Mouse (Mus musculus): Measurements from ENCODE around the gene Baz2a. TPM values are rescaled to one million over a fixed set of nuclear protein-coding genes. Genes with fewer than 3 reads are reported as not detected.
"Not testable (repeated sequence)": the region's sequence is repeated elsewhere in the genome, so short reads cannot be mapped to it uniquely, and the experiment has no call there.

The Baz2a gene
- polyA plus RNA-seq, 1 experiment = 3.6 TPM

- H3K27me3 ChIP-seq (ENCODE audit: control insufficient read depth) = peaks cover 4% of the 10 kb centered on the region
- no peaks in the 10 kb centered on the region for H3K9me3 ChIP-seq (ENCODE audit: control insufficient read depth, low read length)
- TF ChIP-seq TAL1 (IDR thresholded peaks at IDR 0.05; ENCODE audit: low read length) (no peak), GATA1 (IDR thresholded peaks at IDR 0.05; ENCODE audit: low read length) (no peak)
- peaks cover 6% of the 10 kb centered on the region for H3K4me1 ChIP-seq (ENCODE audit: control insufficient read depth)
- H3K36me3 ChIP-seq (ENCODE audit: control insufficient read depth) = peaks cover 37% of the 10 kb centered on the region
- H3K4me3 ChIP-seq (replicated peaks) = no peak overlapping the region
These were observed 38.4 kb upstream of the Baz2a start for GRCm38 (mm10) chr10:128053001-128053400.

- Histone ChIP-seq H3K4me1 (ENCODE audit: control insufficient read depth) (peaks cover 42% of the 10 kb centered on the region), H3K36me3 (ENCODE audit: control insufficient read depth) (peaks cover 24% of the 10 kb centered on the region), H3K4me3 (replicated peaks) (peak overlapping the region; percentile 99), H3K9me3 (ENCODE audit: control insufficient read depth, low read length) (no peaks in the 10 kb centered on the region), H3K27me3 (ENCODE audit: control insufficient read depth) (peaks cover 4% of the 10 kb centered on the region)
- TF ChIP-seq GATA1 (IDR thresholded peaks at IDR 0.05; ENCODE audit: low read length) = no peak
- TF ChIP-seq TAL1 (IDR thresholded peaks at IDR 0.05; ENCODE audit: low read length) = no peak
These were observed 33.2 kb upstream of the Baz2a start for GRCm38 (mm10) chr10:128058184-128058583.

- peaks cover 4% of the 10 kb centered on the region for H3K27me3 ChIP-seq (ENCODE audit: control insufficient read depth)
- peaks cover 45% of the 10 kb centered on the region for H3K4me1 ChIP-seq (ENCODE audit: control insufficient read depth)
- TF ChIP-seq TAL1 (IDR thresholded peaks at IDR 0.05; ENCODE audit: low read length) (no peak), GATA1 (IDR thresholded peaks at IDR 0.05; ENCODE audit: low read length) (no peak)
- H3K36me3 ChIP-seq (ENCODE audit: control insufficient read depth) = peaks cover 28% of the 10 kb centered on the region
- H3K9me3 ChIP-seq (ENCODE audit: control insufficient read depth, low read length) = no peaks in the 10 kb centered on the region
- peak within 1 kb of the TSS; percentile 99 for H3K4me3 ChIP-seq (replicated peaks)
These were observed 32.7 kb upstream of the Baz2a start, which contains the start of gene Ptges3 for GRCm38 (mm10) chr10:128058601-128059151. TSS of gene Ptges3 (plus strand) at chr10:128058954.

GRCm38 (mm10) chr10:128059207-128059981, 32.0 kb upstream of the Baz2a start:
- Histone ChIP-seq H3K4me3 (replicated peaks) (peak overlapping the region; percentile 99), H3K36me3 (ENCODE audit: control insufficient read depth) (peaks cover 34% of the 10 kb centered on the region), H3K4me1 (ENCODE audit: control insufficient read depth) (peaks cover 50% of the 10 kb centered on the region), H3K9me3 (ENCODE audit: control insufficient read depth, low read length) (no peaks in the 10 kb centered on the region), H3K27me3 (ENCODE audit: control insufficient read depth) (peaks cover 4% of the 10 kb centered on the region)
- TF ChIP-seq TAL1 (IDR thresholded peaks at IDR 0.05; ENCODE audit: low read length) (no peak), GATA1 (IDR thresholded peaks at IDR 0.05; ENCODE audit: low read length) (no peak)

GRCm38 (mm10) chr10:128061109-128061508, 30.3 kb upstream of the Baz2a start:
- H3K4me3 ChIP-seq (replicated peaks) = peak overlapping the region; percentile 99
- H3K36me3 ChIP-seq (ENCODE audit: control insufficient read depth) = peaks cover 50% of the 10 kb centered on the region
- H3K27me3 ChIP-seq (ENCODE audit: control insufficient read depth) = no peaks in the 10 kb centered on the region
- no peaks in the 10 kb centered on the region for H3K9me3 ChIP-seq (ENCODE audit: control insufficient read depth, low read length)
- peaks cover 61% of the 10 kb centered on the region for H3K4me1 ChIP-seq (ENCODE audit: control insufficient read depth)
- no peak for TF ChIP-seq TAL1 (IDR thresholded peaks at IDR 0.05; ENCODE audit: low read length)
- TF ChIP-seq GATA1 (IDR thresholded peaks at IDR 0.05; ENCODE audit: low read length) = no peak

GRCm38 (mm10) chr10:128062221-128062989, 29.0 kb upstream of the Baz2a start:
- H3K27me3 ChIP-seq (ENCODE audit: control insufficient read depth) = no peaks in the 10 kb centered on the region
- no peaks in the 10 kb centered on the region for H3K9me3 ChIP-seq (ENCODE audit: control insufficient read depth, low read length)
- no peak overlapping the region for H3K4me3 ChIP-seq (replicated peaks)
- TF ChIP-seq TAL1 (IDR thresholded peaks at IDR 0.05; ENCODE audit: low read length) = no peak
- TF ChIP-seq GATA1 (IDR thresholded peaks at IDR 0.05; ENCODE audit: low read length) = no peak
- peaks cover 65% of the 10 kb centered on the region for H3K4me1 ChIP-seq (ENCODE audit: control insufficient read depth)
- H3K36me3 ChIP-seq (ENCODE audit: control insufficient read depth) = peaks cover 62% of the 10 kb centered on the region

- H3K9me3 ChIP-seq (ENCODE audit: control insufficient read depth, low read length) = peaks cover 6% of the 10 kb centered on the region
- H3K4me1 ChIP-seq (ENCODE audit: control insufficient read depth) = peaks cover 65% of the 10 kb centered on the region
- H3K27me3 ChIP-seq (ENCODE audit: control insufficient read depth) = no peaks in the 10 kb centered on the region
- H3K4me3 ChIP-seq (replicated peaks) = no peak overlapping the region
- H3K36me3 ChIP-seq (ENCODE audit: control insufficient read depth) = peaks cover 92% of the 10 kb centered on the region
- TF ChIP-seq TAL1 (IDR thresholded peaks at IDR 0.05; ENCODE audit: low read length) = no peak
- TF ChIP-seq GATA1 (IDR thresholded peaks at IDR 0.05; ENCODE audit: low read length) = no peak
These were observed 25.3 kb upstream of the Baz2a start for GRCm38 (mm10) chr10:128066072-128066471.

GRCm38 (mm10) chr10:128069201-128069600, 22.2 kb upstream of the Baz2a start:
- Histone ChIP-seq H3K36me3 (ENCODE audit: control insufficient read depth) (peaks cover 94% of the 10 kb centered on the region), H3K4me3 (replicated peaks) (no peak overlapping the region), H3K9me3 (ENCODE audit: control insufficient read depth, low read length) (peaks cover 6% of the 10 kb centered on the region), H3K27me3 (ENCODE audit: control insufficient read depth) (no peaks in the 10 kb centered on the region), H3K4me1 (ENCODE audit: control insufficient read depth) (peaks cover 37% of the 10 kb centered on the region)
- TF ChIP-seq GATA1 (IDR thresholded peaks at IDR 0.05; ENCODE audit: low read length) (peak; percentile 32; the same call in 1 of the 2 replicates), TAL1 (IDR thresholded peaks at IDR 0.05; ENCODE audit: low read length) (no peak)

GRCm38 (mm10) chr10:128070432-128070831, 20.9 kb upstream of the Baz2a start:
- H3K36me3 ChIP-seq (ENCODE audit: control insufficient read depth) = peaks cover 93% of the 10 kb centered on the region
- not testable (repeated sequence) for H3K9me3 ChIP-seq (ENCODE audit: control insufficient read depth, low read length); H3K4me3 ChIP-seq (replicated peaks); H3K27me3 ChIP-seq (ENCODE audit: control insufficient read depth)
- H3K4me1 ChIP-seq (ENCODE audit: control insufficient read depth) = peaks cover 27% of the 10 kb centered on the region

GRCm38 (mm10) chr10:128078269-128078668, 13.1 kb upstream of the Baz2a start:
- H3K4me1 ChIP-seq (ENCODE audit: control insufficient read depth) = peaks cover 14% of the 10 kb centered on the region
- H3K4me3 ChIP-seq (replicated peaks); H3K27me3 ChIP-seq (ENCODE audit: control insufficient read depth); H3K9me3 ChIP-seq (ENCODE audit: control insufficient read depth, low read length): not testable (repeated sequence)
- H3K36me3 ChIP-seq (ENCODE audit: control insufficient read depth) = peaks cover 46% of the 10 kb centered on the region

All from erythroblast, embryonic 14.5 days (primary cell).